Mouse (Mus musculus): ENCODE measurements around the gene Colec11. TPM values are rescaled to one million over a fixed set of nuclear protein-coding genes. Genes with fewer than 3 reads are reported as not detected.
A peak's percentile ranks its signal among the peaks of the same experiment; 100 is the strongest.

Gene Colec11
- polyA plus RNA-seq, 1 experiment: not detected

- TF ChIP-seq POLR2A (IDR thresholded peaks at IDR 0.05; ENCODE audit: insufficient read depth, low read length) (no peak), EP300 (IDR thresholded peaks at IDR 0.05; ENCODE audit: insufficient read depth, low read depth, low read length) (no peak), CTCF (IDR thresholded peaks at IDR 0.05; ENCODE audit: low read depth, low read length) (no peak)
- Histone ChIP-seq H3K9ac (ENCODE audit: low read depth, poor library complexity, severe bottlenecking) (no peak overlapping the region), H3K27me3 (ENCODE audit: control insufficient read depth, insufficient read depth, low read length, poor library complexity, severe bottlenecking) (peaks cover 2% of the 10 kb centered on the region; the same call in 1 of the 2 replicates), H3K4me1 (ENCODE audit: control insufficient read depth, insufficient read depth, low read length) (no peaks in the 10 kb centered on the region), H3K4me3 (ENCODE audit: low read depth, low read length) (peak overlapping the region; percentile 57), H3K27ac (ENCODE audit: insufficient read depth, low read length) (no peak overlapping the region), H3K9me3 (replicated peaks; ENCODE audit: control insufficient read depth, insufficient read depth, low read length, poor library complexity, severe bottlenecking) (no peaks in the 10 kb centered on the region), H3K36me3 (ENCODE audit: control insufficient read depth, insufficient read depth, low read length, poor library complexity, severe bottlenecking) (no peaks in the 10 kb centered on the region)
Observed at GRCm38 (mm10) chr12:28551775-28552174, 71.4 kb downstream of the Colec11 start.

GRCm38 (mm10) chr12:28548887-28549286 is 74.3 kb downstream of the Colec11 start:
- no peak overlapping the region for H3K4me3 ChIP-seq (ENCODE audit: low read depth, low read length)
- no peaks in the 10 kb centered on the region for H3K36me3 ChIP-seq (ENCODE audit: control insufficient read depth, insufficient read depth, low read length, poor library complexity, severe bottlenecking)
- H3K4me1 ChIP-seq (ENCODE audit: control insufficient read depth, insufficient read depth, low read length): no peaks in the 10 kb centered on the region
- H3K9me3 ChIP-seq (replicated peaks; ENCODE audit: control insufficient read depth, insufficient read depth, low read length, poor library complexity, severe bottlenecking): no peaks in the 10 kb centered on the region
- H3K27me3 ChIP-seq (ENCODE audit: control insufficient read depth, insufficient read depth, low read length, poor library complexity, severe bottlenecking): peaks cover 2% of the 10 kb centered on the region; the same call in 1 of the 2 replicates
- H3K9ac ChIP-seq (ENCODE audit: low read depth, poor library complexity, severe bottlenecking): no peak overlapping the region
- no peak overlapping the region for H3K27ac ChIP-seq (ENCODE audit: insufficient read depth, low read length)
- TF ChIP-seq CTCF (IDR thresholded peaks at IDR 0.05; ENCODE audit: low read depth, low read length) (no peak), POLR2A (IDR thresholded peaks at IDR 0.05; ENCODE audit: insufficient read depth, low read length) (no peak), EP300 (IDR thresholded peaks at IDR 0.05; ENCODE audit: insufficient read depth, low read depth, low read length) (no peak)

Other genes starting within 250 kb of the Colec11 start
- gene Dcdc2c, start 71.0 kb downstream of the Colec11 start, polyA plus RNA-seq (2011; ENCODE audit: insufficient read depth, insufficient read length, low read depth, missing spikeins): not detected in 2 replicates
- not detected in 2 replicates for gene Allc, start 40.9 kb downstream of the Colec11 start, polyA plus RNA-seq (2011; ENCODE audit: insufficient read depth, insufficient read length, low read depth, missing spikeins)
- 1,062 and 1,139 TPM in 2 replicates for gene Rps7, start 12.6 kb upstream of the Colec11 start, polyA plus RNA-seq (2011; ENCODE audit: insufficient read depth, insufficient read length, low read depth, missing spikeins)
- 31.1 and 37.0 TPM in 2 replicates for gene Rnaseh1, start 26.2 kb upstream of the Colec11 start, polyA plus RNA-seq (2011; ENCODE audit: insufficient read depth, insufficient read length, low read depth, missing spikeins)
- gene Adi1, start 51.9 kb upstream of the Colec11 start, polyA plus RNA-seq (2011; ENCODE audit: insufficient read depth, insufficient read length, low read depth, missing spikeins): 54.2 and 59.0 TPM in 2 replicates
- gene Trappc12, start 127.1 kb upstream of the Colec11 start, polyA plus RNA-seq (2011; ENCODE audit: insufficient read depth, insufficient read length, low read depth, missing spikeins): 27.4 and 29.6 TPM in 2 replicates
- gene Eipr1, start 128.4 kb upstream of the Colec11 start, polyA plus RNA-seq (2011; ENCODE audit: insufficient read depth, insufficient read length, low read depth, missing spikeins): 18.4 and 24.2 TPM in 2 replicates

Measured in ES-Bruce4 (cell line).